Mouse (Mus musculus): Measurements from ENCODE around the gene Rbfox2. TPM values are rescaled to one million over a fixed set of nuclear protein-coding genes. Genes with fewer than 3 reads are reported as not detected.

Rbfox2 gene
- polyA plus RNA-seq, 1 experiment from 2014 or later: 53.2 TPM

DNA sequence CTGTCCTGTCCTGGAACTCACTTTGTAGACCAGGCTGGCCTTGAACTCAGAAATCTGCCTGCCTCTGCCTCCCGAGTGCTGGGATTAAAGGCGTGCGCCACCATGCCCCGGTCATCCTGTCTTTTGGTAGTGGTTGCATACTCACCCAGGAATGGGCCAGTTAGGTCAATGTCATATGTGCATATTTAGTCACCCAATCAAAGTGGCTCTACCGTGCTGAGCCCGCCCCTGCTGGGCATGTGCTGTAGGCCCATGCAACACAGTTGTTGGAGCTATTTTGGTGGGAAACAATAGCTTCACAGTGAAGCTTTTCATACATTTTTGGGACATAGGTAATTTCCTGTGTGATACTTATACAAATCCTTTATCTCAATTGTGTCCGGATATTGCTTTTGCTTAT is 187.1 kb downstream of the Rbfox2 start:
- ChIA-PET POLR2A (interaction anchor here (0.6 kb wide), 1 partner anchor 140 kb away, joined by 3 read pairs; no protein-coding TSS in a partner anchor), CTCF (interaction anchor here (1.2 kb wide), 1 partner anchor 9 kb away, joined by 3 read pairs; no protein-coding TSS in a partner anchor)
- DNase-seq (ENCODE audit: low read depth, low spot score) (no peak), ATAC-seq (no peak)
- in situ Hi-C loops (cut with MboI; ENCODE audit: low pct_unique_long_range_greater_than_20kb): no loop called here
- no peaks in the 10 kb centered on the region for H3K27me3 ChIP-seq
- no peak for TF ChIP-seq CTCF (IDR thresholded peaks at IDR 0.05)

DNA sequence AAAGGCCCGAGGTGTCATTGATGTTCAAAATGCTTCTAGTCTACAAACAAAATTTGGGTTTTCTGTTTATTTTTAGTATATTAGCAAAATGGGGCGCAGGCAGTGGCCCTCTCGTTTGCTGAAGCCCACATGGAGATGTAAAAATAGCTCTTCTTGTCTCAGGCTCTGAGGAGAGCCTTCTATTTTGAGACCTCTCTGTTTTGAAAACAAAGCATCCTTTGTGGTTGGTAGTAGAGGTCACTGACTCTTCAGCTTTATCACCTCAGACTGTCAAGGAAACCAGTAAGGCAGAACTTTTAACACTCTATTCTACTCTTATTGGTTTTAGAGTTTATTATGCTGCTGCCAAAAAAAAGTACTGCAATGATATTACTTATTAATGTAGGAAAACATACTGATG is 189.6 kb downstream of the Rbfox2 start:
- no peaks in the 10 kb centered on the region for H3K27me3 ChIP-seq
- no peak for ATAC-seq
- in situ Hi-C loops (cut with MboI; ENCODE audit: low pct_unique_long_range_greater_than_20kb): no loop called here
- ChIA-PET CTCF (no interaction called here), POLR2A (no interaction called here)
- no peak for TF ChIP-seq CTCF (IDR thresholded peaks at IDR 0.05)
- DNase-seq (ENCODE audit: low read depth, low spot score): no peak

DNA sequence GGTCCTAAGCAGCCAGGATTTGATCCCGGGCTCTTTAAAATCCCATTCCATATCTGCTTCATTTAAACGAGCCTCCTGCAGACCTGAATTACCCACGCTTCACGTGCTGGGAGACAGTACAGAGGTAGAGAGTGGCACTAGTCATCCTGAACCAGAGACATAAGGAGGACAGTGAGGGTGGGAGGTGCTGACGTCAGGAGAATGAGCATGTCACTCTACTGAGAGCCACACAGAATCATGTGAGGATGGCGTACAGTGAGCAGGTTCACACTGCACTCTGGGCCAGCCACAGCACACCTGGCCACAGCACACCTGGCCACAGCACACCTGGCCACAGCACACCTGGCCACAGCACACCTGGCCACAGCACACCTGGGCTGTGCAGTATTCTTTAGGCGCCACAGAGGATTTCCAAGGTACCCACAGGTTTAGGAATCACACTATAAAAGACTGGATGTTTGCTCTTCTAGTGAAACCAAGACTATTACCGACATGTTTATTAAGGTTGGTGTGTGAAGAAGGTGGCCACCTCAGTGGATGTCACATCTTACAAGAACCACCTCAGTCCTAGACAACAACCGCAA is 190.6 kb downstream of the Rbfox2 start:
- no peak for DNase-seq (ENCODE audit: low read depth, low spot score)
- POLR2A ChIA-PET: no interaction called here
- CTCF ChIA-PET: interaction anchor here (1.2 kb wide), 1 partner anchor 30 kb away, joined by 3 read pairs; no protein-coding TSS in a partner anchor
- in situ Hi-C loops (cut with MboI; ENCODE audit: low pct_unique_long_range_greater_than_20kb): no loop called here
- no peaks in the 10 kb centered on the region for H3K27me3 ChIP-seq
- ATAC-seq: no peak
- TF ChIP-seq CTCF (IDR thresholded peaks at IDR 0.05): no peak

DNA sequence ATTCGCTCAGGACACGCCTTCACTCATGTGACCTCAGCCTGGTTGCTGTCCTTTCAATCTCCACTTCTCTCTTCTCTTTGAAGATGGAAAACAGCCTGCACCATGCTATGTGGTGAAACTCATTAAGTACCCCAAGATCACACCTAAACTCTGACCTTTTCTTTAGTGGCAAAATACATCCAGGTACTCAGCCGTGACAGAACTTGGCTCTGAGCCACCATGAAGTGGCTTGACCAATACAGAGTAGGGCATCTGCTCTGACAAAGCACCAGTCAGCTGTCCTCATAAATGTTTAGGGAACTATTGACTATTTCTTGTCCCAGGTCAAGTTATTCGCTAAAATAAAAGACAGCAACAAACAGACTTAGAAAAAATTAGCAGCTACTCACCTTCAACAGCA is 191.3 kb downstream of the Rbfox2 start:
- no peak for TF ChIP-seq CTCF (IDR thresholded peaks at IDR 0.05)
- DNase-seq (ENCODE audit: low read depth, low spot score) (no peak), ATAC-seq (no peak)
- CTCF ChIA-PET: interaction anchor here (1.2 kb wide), 1 partner anchor 31 kb away, joined by 3 read pairs; no protein-coding TSS in a partner anchor
- no peaks in the 10 kb centered on the region for H3K27me3 ChIP-seq
- POLR2A ChIA-PET: no interaction called here
- in situ Hi-C loops (cut with MboI; ENCODE audit: low pct_unique_long_range_greater_than_20kb): no loop called here

DNA sequence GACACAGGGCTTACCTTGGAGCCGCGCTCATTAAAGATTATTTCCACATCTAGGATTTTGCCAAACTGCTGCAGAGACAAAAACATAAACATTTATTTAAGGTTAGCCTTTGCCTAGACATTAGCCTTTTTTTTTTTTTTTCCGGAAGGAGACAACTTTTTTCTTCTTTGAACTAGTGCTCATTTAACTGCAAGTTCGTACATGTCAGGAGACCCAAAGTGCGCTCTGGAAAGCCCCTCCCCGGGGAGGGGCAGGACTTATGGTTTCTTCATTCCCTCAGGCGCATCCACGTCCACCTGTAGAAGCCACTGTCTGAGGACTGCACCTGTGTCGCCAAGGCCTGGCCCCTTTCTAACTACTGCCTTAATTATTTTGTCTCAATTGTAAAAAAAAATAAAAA is 193.2 kb downstream of the Rbfox2 start:
- DNase-seq (ENCODE audit: low read depth, low spot score): no peak
- ChIA-PET CTCF (interaction anchor here (0.7 kb wide), 1 partner anchor 16 kb away, joined by 3 read pairs; no protein-coding TSS in a partner anchor), POLR2A (no interaction called here)
- no peak for TF ChIP-seq CTCF (IDR thresholded peaks at IDR 0.05)
- H3K27me3 ChIP-seq: no peaks in the 10 kb centered on the region
- in situ Hi-C loops (cut with MboI; ENCODE audit: low pct_unique_long_range_greater_than_20kb): no loop called here
- ATAC-seq: no peak

DNA sequence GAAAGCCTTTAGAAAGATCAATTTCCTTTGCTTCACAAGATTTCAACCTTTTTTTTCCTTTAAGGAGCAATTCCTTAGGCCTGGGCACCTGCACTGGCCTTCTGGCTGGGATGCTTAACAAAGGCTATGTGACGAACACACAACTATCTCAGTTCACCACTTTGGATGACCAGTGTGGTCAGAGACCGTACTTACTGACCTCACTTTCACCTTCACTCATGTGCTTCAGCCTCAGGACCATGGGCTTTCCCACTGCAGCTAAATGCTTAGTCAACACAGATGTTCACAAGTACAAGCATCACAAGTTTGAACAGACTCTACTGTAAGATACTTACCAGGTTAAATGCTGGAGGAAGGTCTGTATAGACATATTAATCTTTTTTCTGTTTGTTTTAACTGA is 194.4 kb downstream of the Rbfox2 start:
- H3K27me3 ChIP-seq: no peaks in the 10 kb centered on the region
- ATAC-seq (no peak), DNase-seq (ENCODE audit: low read depth, low spot score) (no peak)
- ChIA-PET POLR2A (interaction anchor here (1.7 kb wide), 1 partner anchor 18 kb away, joined by 4 read pairs; no protein-coding TSS in a partner anchor), CTCF (no interaction called here)
- in situ Hi-C loops (cut with MboI; ENCODE audit: low pct_unique_long_range_greater_than_20kb): no loop called here
- TF ChIP-seq CTCF (IDR thresholded peaks at IDR 0.05): no peak

DNA sequence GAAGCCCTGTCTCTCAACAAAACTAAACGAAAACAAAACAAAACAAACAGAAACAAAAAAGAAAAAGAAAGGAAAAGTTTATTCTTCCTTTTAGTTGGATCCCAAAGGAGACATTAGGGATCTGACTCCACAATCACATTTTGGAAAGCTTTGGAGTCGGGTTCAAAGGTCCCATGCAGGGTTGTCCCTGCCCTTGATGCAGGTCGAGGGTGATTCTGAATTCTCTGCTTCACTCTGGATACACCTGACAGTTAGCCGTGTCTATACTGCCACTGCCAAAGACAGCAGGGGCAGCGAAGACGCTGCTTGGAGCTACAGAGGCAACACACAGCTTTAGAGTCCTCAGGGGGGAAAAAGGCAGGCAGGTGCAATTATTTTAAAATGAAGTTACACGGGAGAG is 194.9 kb downstream of the Rbfox2 start:
- no peak for ATAC-seq
- ChIA-PET POLR2A (interaction anchor here (1.7 kb wide), 1 partner anchor 18 kb away, joined by 4 read pairs; no protein-coding TSS in a partner anchor), CTCF (no interaction called here)
- no peak for TF ChIP-seq CTCF (IDR thresholded peaks at IDR 0.05)
- no peaks in the 10 kb centered on the region for H3K27me3 ChIP-seq
- DNase-seq (ENCODE audit: low read depth, low spot score): no peak
- in situ Hi-C loops (cut with MboI; ENCODE audit: low pct_unique_long_range_greater_than_20kb): no loop called here

DNA sequence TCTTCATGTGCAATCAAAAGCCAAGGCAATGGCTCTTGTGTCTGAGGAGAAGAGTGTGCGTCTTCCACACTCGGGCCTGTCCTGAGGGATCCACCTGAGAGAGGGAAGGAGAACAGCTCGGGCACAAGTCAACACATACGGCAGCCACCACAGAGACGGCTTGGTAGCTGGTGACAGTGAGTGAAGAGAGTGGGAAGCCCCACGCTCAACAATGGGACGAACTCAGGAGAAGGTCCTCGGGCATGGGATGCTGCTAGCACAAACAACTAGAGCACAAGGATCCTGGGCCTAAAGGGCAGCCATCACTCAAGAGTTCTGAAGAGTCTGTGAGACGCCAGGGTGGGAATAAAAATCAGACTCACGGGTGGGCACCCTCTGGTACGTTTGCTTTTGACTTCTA is 196.4 kb downstream of the Rbfox2 start:
- in situ Hi-C loops (cut with MboI; ENCODE audit: low pct_unique_long_range_greater_than_20kb): no loop called here
- DNase-seq (ENCODE audit: low read depth, low spot score): no peak
- ChIA-PET POLR2A (no interaction called here), CTCF (interaction anchor here (1.0 to 1.1 kb wide), 2 partner anchors 10 to 226 kb away, joined by 3 read pairs; no protein-coding TSS in a partner anchor)
- no peak for TF ChIP-seq CTCF (IDR thresholded peaks at IDR 0.05)
- H3K27me3 ChIP-seq: no peaks in the 10 kb centered on the region
- ATAC-seq: no peak

DNA sequence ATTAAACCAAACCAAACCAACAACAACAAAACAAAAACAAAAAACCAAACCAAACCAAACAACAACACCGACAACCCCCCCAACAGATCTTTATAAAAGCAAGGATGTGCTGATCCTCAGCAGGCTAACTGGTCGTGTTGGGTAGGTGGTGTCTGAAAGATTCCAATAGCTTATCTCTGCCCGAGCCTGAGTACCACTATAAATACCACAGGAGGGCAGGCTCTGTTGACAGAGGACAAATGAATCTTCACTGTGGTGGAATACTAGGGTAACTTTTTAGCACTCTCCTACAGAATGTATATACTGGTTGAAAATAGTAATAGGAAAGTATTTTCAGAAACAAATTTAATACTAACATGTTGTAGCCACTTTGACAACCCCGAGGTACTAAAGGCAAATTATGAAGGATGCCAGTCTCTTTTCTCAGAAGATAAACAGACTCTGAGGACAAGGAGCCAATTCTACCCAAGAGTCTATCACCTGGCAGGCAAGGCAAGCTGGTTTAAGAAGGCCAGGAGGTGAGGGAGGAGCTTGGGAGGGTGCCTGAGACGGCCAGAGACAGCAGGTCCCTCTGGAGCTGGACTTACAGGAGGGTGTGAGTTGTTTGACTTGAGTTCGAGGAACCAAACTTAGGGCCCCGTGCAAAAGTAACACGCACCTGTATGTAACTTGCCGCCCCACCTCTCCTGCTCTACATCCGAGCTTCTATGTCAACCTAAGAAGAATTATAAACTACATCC is 199.5 kb downstream of the Rbfox2 start:
- in situ Hi-C loops (cut with MboI; ENCODE audit: low pct_unique_long_range_greater_than_20kb): no loop called here
- POLR2A ChIA-PET: no interaction called here
- no peak for TF ChIP-seq CTCF (IDR thresholded peaks at IDR 0.05)
- H3K27me3 ChIP-seq: no peaks in the 10 kb centered on the region
- DNase-seq (ENCODE audit: low read depth, low spot score) (no peak), ATAC-seq (no peak)
- CTCF ChIA-PET: interaction anchor here (1.5 kb wide), 1 partner anchor 17 kb away, joined by 4 read pairs; no protein-coding TSS in a partner anchor

DNA sequence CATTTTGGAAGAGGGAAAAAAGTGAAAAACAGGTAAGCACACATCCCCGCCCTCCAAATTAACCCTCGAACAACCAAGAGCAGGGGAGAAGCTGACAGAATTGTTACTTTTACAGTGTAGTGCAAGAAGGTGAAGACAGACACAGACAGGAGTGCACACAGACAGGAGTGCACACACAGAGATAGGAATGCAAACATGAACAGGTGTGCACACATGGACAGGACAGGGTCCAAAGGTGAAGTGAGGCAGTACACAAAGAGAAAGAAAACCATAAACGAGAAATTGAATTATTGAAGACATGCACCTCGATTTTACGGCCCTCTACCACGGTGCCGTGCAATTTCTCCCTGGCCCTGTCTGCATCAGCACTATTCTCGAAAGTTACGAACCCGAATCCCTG is 201.5 kb downstream of the Rbfox2 start:
- no peaks in the 10 kb centered on the region for H3K27me3 ChIP-seq
- no peak for TF ChIP-seq CTCF (IDR thresholded peaks at IDR 0.05)
- no peak for DNase-seq (ENCODE audit: low read depth, low spot score)
- POLR2A ChIA-PET: no interaction called here
- no peak for ATAC-seq
- in situ Hi-C loops (cut with MboI; ENCODE audit: low pct_unique_long_range_greater_than_20kb): no loop called here
- CTCF ChIA-PET: interaction anchor here (1.3 to 2.8 kb wide), 2 partner anchors 10 to 11 kb away, joined by 3 to 6 read pairs; no protein-coding TSS in a partner anchor

Data from Patski (cell line).